Mouse (Mus musculus): ENCODE measurements at regions not wholly inside any gene's neighbourhood (a gene's known extent, or its start where the extent isn't known, plus 50 kb on each side); places are given as distances from the start of the nearest gene placed in this dataset.
A peak's percentile ranks its signal among the peaks of the same experiment; 100 is the strongest.

DNA sequence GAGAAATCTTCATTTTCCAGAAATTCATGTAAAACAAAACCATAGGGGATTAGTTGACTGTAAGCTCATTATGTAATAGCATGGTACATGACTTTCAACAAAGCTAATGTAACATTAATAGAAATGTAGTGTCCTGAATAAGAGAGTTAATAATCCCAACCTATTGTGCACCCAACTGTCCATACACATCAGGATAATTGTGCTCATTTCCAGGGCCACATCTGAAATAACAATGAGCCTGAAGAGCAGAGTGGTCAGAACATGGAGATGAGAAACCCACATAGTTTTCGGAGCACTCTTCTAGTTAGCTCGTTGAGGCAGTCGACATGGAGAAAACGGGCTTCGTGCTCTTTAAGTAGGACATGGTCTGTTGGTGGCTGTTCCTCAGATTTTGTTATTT lies 138.1 kb downstream of the Gm4791 start:
- Histone ChIP-seq H3K4me3 (replicated peaks; ENCODE audit: low read depth, low read length) (no peak overlapping the region), H3K4me1 (ENCODE audit: control insufficient read depth, insufficient read depth, low read length) (0 out of 2 replicates have a peak, but pooled peaks cover 3% of the 10 kb centered on the region), H3K27me3 (ENCODE audit: control insufficient read depth, insufficient read depth, low read length) (no peaks in the 10 kb centered on the region), H3K27ac (replicated peaks; ENCODE audit: low read depth, low read length) (no peak overlapping the region), H3K9ac (replicated peaks; ENCODE audit: low read length) (no peak overlapping the region), H3K4me2 (ENCODE audit: low read length) (no peak overlapping the region), H3K9me3 (ENCODE audit: control insufficient read depth, low read length) (no peaks in the 10 kb centered on the region), H3K36me3 (ENCODE audit: control insufficient read depth, insufficient read depth, low read length) (no peaks in the 10 kb centered on the region)
- no peak for DNase-seq
- 93% methylated on average over 5 of the region's 5 CpGs for WGBS
- no peak for ATAC-seq (ENCODE audit: low FRiP score, low TSS enrichment)

DNA sequence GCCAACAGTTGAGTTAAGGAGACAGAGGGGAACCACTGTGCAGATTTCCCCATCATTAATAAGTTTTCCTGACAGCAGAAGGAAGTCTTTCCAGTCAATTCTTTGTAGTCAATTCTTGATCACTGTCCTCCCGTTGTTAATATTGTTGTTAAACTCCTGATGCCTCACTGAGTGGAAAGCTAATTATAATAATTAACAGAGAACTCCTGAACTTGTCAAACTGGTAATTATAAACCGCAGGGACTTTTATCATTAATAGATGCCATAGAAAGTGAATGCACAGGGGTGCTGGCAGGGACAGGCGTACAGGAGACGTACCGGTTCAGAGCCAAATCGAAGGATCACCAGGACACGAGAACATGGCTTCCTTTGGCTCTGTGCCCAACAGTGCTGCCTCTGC lies 154.9 kb downstream of the Gm4791 start:
- WGBS = 91% methylated on average over 7 of the region's 7 CpGs
- DNase-seq (no peak), ATAC-seq (ENCODE audit: low FRiP score, low TSS enrichment) (no peak)
- no peak overlapping the region for H3K4me3 ChIP-seq (replicated peaks; ENCODE audit: low read depth, low read length)
- no peak overlapping the region for H3K4me2 ChIP-seq (ENCODE audit: low read length)
- H3K27ac ChIP-seq (replicated peaks; ENCODE audit: low read depth, low read length) = no peak overlapping the region
- H3K9ac ChIP-seq (replicated peaks; ENCODE audit: low read length) = no peak overlapping the region
- H3K27me3 ChIP-seq (ENCODE audit: control insufficient read depth, insufficient read depth, low read length) = no peaks in the 10 kb centered on the region
- H3K36me3 ChIP-seq (ENCODE audit: control insufficient read depth, insufficient read depth, low read length) = no peaks in the 10 kb centered on the region
- no peaks in the 10 kb centered on the region for H3K4me1 ChIP-seq (ENCODE audit: control insufficient read depth, insufficient read depth, low read length)
- no peaks in the 10 kb centered on the region for H3K9me3 ChIP-seq (ENCODE audit: control insufficient read depth, low read length)

DNA sequence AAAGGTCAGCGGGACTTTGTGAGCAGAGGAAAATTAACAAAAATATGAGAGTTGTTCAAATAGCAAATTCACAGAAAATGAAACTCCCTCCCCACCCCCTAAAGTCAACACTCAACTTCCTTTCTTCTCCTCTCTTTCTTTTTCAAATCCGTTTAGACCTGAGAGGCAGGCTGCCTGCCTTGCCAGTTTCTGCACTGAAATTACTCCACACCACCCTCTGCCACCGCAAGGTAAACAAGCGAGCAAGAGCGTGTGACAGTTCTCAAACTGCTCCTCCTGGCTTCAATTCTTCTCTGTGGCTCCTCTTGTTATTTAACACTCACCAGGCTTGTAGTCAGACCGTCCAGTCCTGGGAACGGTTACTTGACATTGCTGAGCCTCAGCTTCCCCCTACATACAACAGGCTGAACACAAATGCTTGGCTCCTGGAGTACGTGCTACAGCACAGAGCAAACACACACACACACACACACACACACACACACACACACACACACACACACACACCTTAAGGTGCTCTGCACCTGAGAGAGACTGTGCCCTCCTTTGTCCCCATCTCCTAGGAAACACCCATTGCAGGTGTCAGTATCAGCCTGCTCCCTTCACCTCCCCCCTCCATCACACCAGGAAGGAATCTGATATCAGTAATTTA lies 167.1 kb downstream of the Gm4791 start:
- ATAC-seq (ENCODE audit: low FRiP score, low TSS enrichment) (no peak), DNase-seq (peak; percentile 17)
- H3K4me1 ChIP-seq (ENCODE audit: control insufficient read depth, insufficient read depth, low read length) = peaks cover 14% of the 10 kb centered on the region
- H3K36me3 ChIP-seq (ENCODE audit: control insufficient read depth, insufficient read depth, low read length) = no peaks in the 10 kb centered on the region
- no peaks in the 10 kb centered on the region for H3K27me3 ChIP-seq (ENCODE audit: control insufficient read depth, insufficient read depth, low read length)
- H3K4me3 ChIP-seq (replicated peaks; ENCODE audit: low read depth, low read length) = no peak overlapping the region
- H3K9ac ChIP-seq (replicated peaks; ENCODE audit: low read length) = no peak overlapping the region
- H3K9me3 ChIP-seq (ENCODE audit: control insufficient read depth, low read length) = no peaks in the 10 kb centered on the region
- WGBS = 52% methylated on average over 8 of the region's 8 CpGs
- H3K27ac ChIP-seq (replicated peaks; ENCODE audit: low read depth, low read length) = no peak overlapping the region
- H3K4me2 ChIP-seq (ENCODE audit: low read length) = no peak overlapping the region

DNA sequence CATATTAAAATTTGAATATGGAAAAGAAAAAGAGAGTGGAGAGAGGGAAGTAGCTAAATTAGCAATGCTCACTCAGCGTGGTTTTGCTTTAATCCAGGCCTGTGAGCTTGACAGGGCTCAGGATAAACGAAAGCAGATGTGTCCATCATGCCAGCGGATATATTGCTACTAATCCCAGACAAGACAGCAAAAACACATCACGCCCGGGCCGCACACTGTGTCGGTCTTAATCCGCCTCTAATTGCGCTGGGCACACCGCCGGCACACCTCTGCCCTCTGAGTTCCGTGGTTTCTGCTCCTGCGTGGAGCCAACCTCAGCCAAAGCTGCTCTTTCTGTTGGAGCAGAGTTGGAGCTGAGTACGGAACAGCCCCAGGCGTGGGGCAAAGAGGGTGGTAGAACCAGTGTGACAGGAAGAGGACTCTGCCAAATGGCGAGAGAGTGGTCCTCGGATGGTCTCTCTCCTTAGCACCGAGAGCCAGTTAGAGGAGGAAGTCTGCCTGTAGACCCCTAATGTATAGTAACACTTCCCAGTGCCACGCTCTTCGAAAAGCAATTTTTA lies 169.2 kb downstream of the Gm4791 start:
- ATAC-seq (ENCODE audit: low FRiP score, low TSS enrichment) (no peak), DNase-seq (peak; percentile 54)
- H3K27ac ChIP-seq (replicated peaks; ENCODE audit: low read depth, low read length) = no peak overlapping the region
- H3K4me3 ChIP-seq (replicated peaks; ENCODE audit: low read depth, low read length) = no peak overlapping the region
- no peak overlapping the region for H3K4me2 ChIP-seq (ENCODE audit: low read length)
- WGBS = 48% methylated on average over 20 of the region's 20 CpGs
- peaks cover 14% of the 10 kb centered on the region for H3K4me1 ChIP-seq (ENCODE audit: control insufficient read depth, insufficient read depth, low read length)
- no peaks in the 10 kb centered on the region for H3K9me3 ChIP-seq (ENCODE audit: control insufficient read depth, low read length)
- no peaks in the 10 kb centered on the region for H3K27me3 ChIP-seq (ENCODE audit: control insufficient read depth, insufficient read depth, low read length)
- no peaks in the 10 kb centered on the region for H3K36me3 ChIP-seq (ENCODE audit: control insufficient read depth, insufficient read depth, low read length)
- H3K9ac ChIP-seq (replicated peaks; ENCODE audit: low read length) = no peak overlapping the region

DNA sequence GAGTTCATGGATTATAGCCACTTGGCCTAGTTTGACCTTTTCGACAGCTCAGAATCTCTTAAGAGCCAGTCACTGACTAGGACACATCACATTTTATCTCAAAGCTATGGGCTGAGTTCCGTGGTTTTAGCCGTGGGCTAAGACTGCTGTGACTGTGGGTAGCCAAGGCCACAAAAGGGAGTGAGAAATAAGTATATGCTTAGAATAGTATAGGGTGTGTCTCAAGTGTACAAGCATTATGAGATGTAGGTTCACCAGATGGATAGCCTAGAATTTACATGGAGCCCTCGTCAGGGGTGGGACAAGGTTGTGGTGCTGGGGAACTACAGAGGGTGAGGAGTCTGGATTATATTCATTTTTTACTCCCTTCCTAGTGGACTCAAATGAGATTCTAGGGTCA lies 177.5 kb downstream of the Gm4791 start:
- Histone ChIP-seq H3K9ac (replicated peaks; ENCODE audit: low read length) (no peak overlapping the region), H3K27ac (replicated peaks; ENCODE audit: low read depth, low read length) (no peak overlapping the region), H3K36me3 (ENCODE audit: control insufficient read depth, insufficient read depth, low read length) (no peaks in the 10 kb centered on the region), H3K4me1 (ENCODE audit: control insufficient read depth, insufficient read depth, low read length) (no peaks in the 10 kb centered on the region), H3K27me3 (ENCODE audit: control insufficient read depth, insufficient read depth, low read length) (no peaks in the 10 kb centered on the region), H3K9me3 (ENCODE audit: control insufficient read depth, low read length) (peaks cover 3% of the 10 kb centered on the region; the same call in 1 of the 2 replicates), H3K4me2 (ENCODE audit: low read length) (no peak overlapping the region), H3K4me3 (replicated peaks; ENCODE audit: low read depth, low read length) (no peak overlapping the region)
- DNase-seq (no peak), ATAC-seq (ENCODE audit: low FRiP score, low TSS enrichment) (no peak)
- 95% methylated on average over 4 of the region's 4 CpGs for WGBS

DNA sequence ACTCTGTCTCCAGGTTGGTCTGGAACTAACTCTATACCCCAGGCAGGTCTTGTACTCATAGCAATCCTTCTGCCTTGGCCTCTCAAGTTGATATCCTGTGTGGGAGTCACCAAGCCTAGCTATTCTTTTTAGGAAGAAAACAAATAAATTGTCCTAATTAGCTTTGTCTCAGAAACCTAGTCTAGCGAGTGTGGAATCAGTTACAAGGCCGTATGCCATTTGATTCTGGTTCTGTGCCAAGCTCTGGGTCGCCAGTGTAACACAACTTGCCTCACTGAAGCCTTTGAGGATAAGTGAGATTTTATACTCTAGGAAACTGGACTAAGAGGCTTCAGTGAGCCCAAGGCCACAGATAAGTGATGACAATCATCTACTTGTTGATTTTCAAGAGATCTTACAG lies 219.6 kb downstream of the Gm4791 start:
- no peak overlapping the region for H3K4me3 ChIP-seq (replicated peaks; ENCODE audit: low read depth, low read length)
- no peaks in the 10 kb centered on the region for H3K4me1 ChIP-seq (ENCODE audit: control insufficient read depth, insufficient read depth, low read length)
- no peaks in the 10 kb centered on the region for H3K36me3 ChIP-seq (ENCODE audit: control insufficient read depth, insufficient read depth, low read length)
- no peak overlapping the region for H3K9ac ChIP-seq (replicated peaks; ENCODE audit: low read length)
- H3K9me3 ChIP-seq (ENCODE audit: control insufficient read depth, low read length) = no peaks in the 10 kb centered on the region
- no peak for ATAC-seq (ENCODE audit: low FRiP score, low TSS enrichment)
- H3K4me2 ChIP-seq (ENCODE audit: low read length) = no peak overlapping the region
- 66% methylated on average over 3 of the region's 3 CpGs for WGBS
- DNase-seq = no peak
- H3K27me3 ChIP-seq (ENCODE audit: control insufficient read depth, insufficient read depth, low read length) = no peaks in the 10 kb centered on the region
- H3K27ac ChIP-seq (replicated peaks; ENCODE audit: low read depth, low read length) = no peak overlapping the region

DNA sequence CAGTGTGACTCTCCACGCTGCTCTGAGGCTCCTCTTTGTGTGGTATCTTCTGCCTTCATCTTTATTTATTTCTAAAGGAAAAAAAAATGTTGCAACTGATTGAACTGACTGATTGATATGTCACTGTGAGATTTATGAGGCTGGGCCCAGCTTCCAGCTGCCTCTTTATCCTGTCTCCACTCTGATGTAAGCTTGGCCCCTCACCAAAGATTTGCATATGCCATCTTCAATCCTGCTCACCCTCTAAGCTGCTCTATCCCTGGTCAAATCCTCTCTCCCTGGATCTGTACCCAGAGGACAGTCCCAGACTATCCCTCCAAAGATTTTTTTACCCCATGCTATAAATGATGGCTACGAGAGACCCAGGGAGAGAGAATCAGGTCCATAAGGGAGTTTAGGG lies 225.0 kb downstream of the Gm4791 start:
- DNase-seq (peak; percentile 9), ATAC-seq (ENCODE audit: low FRiP score, low TSS enrichment) (no peak)
- H3K4me3 ChIP-seq (replicated peaks; ENCODE audit: low read depth, low read length) = no peak overlapping the region
- no peaks in the 10 kb centered on the region for H3K4me1 ChIP-seq (ENCODE audit: control insufficient read depth, insufficient read depth, low read length)
- no peak overlapping the region for H3K9ac ChIP-seq (replicated peaks; ENCODE audit: low read length)
- no peaks in the 10 kb centered on the region for H3K9me3 ChIP-seq (ENCODE audit: control insufficient read depth, low read length)
- no peaks in the 10 kb centered on the region for H3K36me3 ChIP-seq (ENCODE audit: control insufficient read depth, insufficient read depth, low read length)
- 42% methylated on average over 2 of the region's 2 CpGs for WGBS
- no peaks in the 10 kb centered on the region for H3K27me3 ChIP-seq (ENCODE audit: control insufficient read depth, insufficient read depth, low read length)
- no peak overlapping the region for H3K4me2 ChIP-seq (ENCODE audit: low read length)
- no peak overlapping the region for H3K27ac ChIP-seq (replicated peaks; ENCODE audit: low read depth, low read length)

DNA sequence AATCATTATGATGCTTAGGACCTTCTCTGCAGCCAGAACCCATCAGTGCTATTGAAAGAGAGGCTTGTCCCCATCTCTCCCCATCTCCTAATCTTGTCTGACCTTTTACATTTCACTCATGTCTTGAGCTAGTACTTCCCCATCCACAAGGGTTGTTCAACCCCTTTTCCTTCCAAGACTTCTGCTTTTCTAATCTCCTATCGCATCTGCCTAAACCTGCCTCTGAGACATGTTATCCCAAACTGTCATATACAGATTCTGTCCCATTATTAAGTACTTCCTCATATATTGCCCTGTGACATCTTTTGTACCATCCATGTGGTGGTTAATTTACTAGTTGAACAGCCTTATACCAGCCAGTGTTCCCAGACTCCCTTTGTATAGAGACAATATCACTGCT lies 225.7 kb downstream of the Gm4791 start:
- H3K36me3 ChIP-seq (ENCODE audit: control insufficient read depth, insufficient read depth, low read length) = no peaks in the 10 kb centered on the region
- H3K4me3 ChIP-seq (replicated peaks; ENCODE audit: low read depth, low read length) = no peak overlapping the region

DNA sequence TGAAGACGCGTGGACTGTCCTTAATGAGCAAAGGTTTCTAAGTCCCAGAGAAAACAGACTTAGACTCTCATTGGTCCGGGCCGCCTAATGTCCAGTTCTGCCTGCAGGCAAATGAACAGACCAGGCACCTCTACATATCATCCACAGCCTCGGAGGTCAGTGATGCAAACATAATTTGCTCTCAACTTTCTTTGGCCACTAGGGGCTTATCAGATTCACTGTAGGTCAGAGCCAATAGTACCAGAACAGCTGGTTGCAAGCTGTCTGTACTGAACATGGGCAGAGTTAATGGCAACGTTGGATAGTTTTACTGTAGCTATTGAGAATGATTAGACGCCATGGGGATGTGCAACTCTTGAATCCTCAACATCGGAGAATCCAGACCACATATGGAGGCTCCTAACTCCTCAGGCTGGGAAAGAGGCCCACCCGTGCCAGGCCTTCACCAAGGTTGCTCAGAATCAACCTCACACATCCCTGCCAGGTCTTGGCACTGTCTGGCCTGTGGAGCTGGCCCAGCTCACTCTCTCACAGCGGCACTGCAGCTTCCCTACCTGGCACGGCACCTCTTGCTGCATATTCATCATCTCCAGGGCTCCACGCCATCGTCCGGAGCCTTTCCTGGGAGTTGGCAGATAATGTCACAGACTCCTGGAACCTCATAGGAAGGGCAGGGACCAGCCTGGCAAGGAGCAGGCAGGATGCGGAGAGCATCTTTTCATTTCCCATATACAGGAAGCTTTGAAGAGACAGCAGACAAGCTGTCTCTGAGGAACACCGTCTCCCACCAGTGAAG lies 228.1 kb downstream of the Gm4791 start:
- Histone ChIP-seq H3K4me1 (ENCODE audit: control insufficient read depth, insufficient read depth, low read length) (no peaks in the 10 kb centered on the region), H3K4me3 (replicated peaks; ENCODE audit: low read depth, low read length) (no peak overlapping the region), H3K9me3 (ENCODE audit: control insufficient read depth, low read length) (no peaks in the 10 kb centered on the region), H3K9ac (replicated peaks; ENCODE audit: low read length) (no peak overlapping the region), H3K27ac (replicated peaks; ENCODE audit: low read depth, low read length) (no peak overlapping the region), H3K36me3 (ENCODE audit: control insufficient read depth, insufficient read depth, low read length) (no peaks in the 10 kb centered on the region), H3K27me3 (ENCODE audit: control insufficient read depth, insufficient read depth, low read length) (no peaks in the 10 kb centered on the region), H3K4me2 (ENCODE audit: low read length) (no peak overlapping the region)
- DNase-seq (no peak), ATAC-seq (ENCODE audit: low FRiP score, low TSS enrichment) (no peak)
- 89% methylated on average over 16 of the region's 16 CpGs for WGBS

More for the DNA sequence above, 225.7 kb downstream of the Gm4791 start:
- WGBS = 97% methylated on average over 1 of the region's 1 CpGs
- Histone ChIP-seq H3K9me3 (ENCODE audit: control insufficient read depth, low read length) (no peaks in the 10 kb centered on the region), H3K4me2 (ENCODE audit: low read length) (no peak overlapping the region), H3K27me3 (ENCODE audit: control insufficient read depth, insufficient read depth, low read length) (no peaks in the 10 kb centered on the region), H3K9ac (replicated peaks; ENCODE audit: low read length) (no peak overlapping the region), H3K4me1 (ENCODE audit: control insufficient read depth, insufficient read depth, low read length) (no peaks in the 10 kb centered on the region), H3K27ac (replicated peaks; ENCODE audit: low read depth, low read length) (no peak overlapping the region)
- DNase-seq (no peak), ATAC-seq (ENCODE audit: low FRiP score, low TSS enrichment) (no peak)
